Mouse (Mus musculus): Measurements from ENCODE around the gene Lcn10.

- TF ChIP-seq CTCF (IDR thresholded peaks at IDR 0.05; ENCODE audit: insufficient read depth, low read length) (no peak), POLR2A (IDR thresholded peaks at IDR 0.05; ENCODE audit: borderline replicate concordance, extremely low read depth, low read depth, low read length) (no peak)
Observed at GRCm38 (mm10) chr2:25703706-25704105, 21.2 kb downstream of the Lcn10 start.
